ENCODE assay signal across 11 mouse cellular contexts in the genomic region with DNA sequence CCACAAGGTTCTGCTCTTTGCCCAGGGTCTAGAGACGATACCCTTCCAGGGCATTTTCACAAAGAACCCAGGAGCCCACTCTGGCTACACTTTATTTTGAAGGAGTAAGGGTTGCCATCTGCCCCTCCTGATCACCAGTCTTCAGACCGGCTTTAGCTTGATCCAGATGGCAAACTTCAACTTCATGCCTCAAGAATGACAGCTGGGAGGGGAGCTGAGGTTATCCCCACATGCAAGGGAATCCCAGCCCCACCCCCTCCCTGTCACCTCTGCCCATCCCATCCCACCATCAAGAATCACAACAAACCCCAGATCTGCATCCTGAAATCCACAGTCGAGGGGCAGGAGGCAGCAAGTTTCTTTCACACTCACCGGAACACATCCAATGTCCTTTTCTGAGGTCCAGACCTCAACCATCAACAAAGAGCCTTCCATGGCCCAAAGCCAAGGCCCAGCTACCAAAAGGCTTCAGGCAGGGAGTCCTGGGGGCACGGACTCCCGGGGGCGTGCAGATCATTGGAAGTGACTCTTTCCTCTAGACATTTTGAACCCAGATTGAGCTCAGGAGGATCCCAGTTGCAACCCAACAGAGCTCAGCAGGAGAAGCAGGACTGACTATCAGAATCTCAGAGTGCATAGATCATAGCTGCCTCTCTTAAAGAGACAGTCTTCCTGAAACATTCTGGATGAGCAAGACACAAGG. TPM values are rescaled to one million over a fixed set of nuclear protein-coding genes. Genes with fewer than 3 reads are reported as not detected.
DNase-seq lines count a peak whose midpoint lies in the region; TF ChIP-seq lines count a peak whose summit lies in the region.
"Had no signal": no experiment of that assay in that cellular context is flagged by ENCODE, and none has a peak within 500 bp of the region (broad histone marks: within the 10 kb centered on the region; RNA-seq: fewer than 3 reads in every experiment).

No protein-coding gene starts in this region.

- H3K36me3 ChIP-seq in kidney, adult 2 months (ENCODE audit: control insufficient read depth, insufficient read depth, low read length) = no peaks in the 10 kb centered on the region
- H3K36me3 ChIP-seq in embryonic facial prominence, embryonic 10.5 days (replicated peaks) = 0 out of 2 replicates have a peak, but pooled peaks cover 9% of the 10 kb centered on the region
- H3K36me3 ChIP-seq: hindbrain, embryonic 13.5 days; limb, embryonic 15.5 days had no signal

- no peak overlapping the region for H3K27ac ChIP-seq in kidney, adult 2 months (ENCODE audit: insufficient read depth, low read depth, low read length)
- H3K27ac ChIP-seq in cerebellum, adult 2 months (ENCODE audit: insufficient read depth, low read length) = peak overlapping the region; percentile 91
- H3K27ac ChIP-seq in embryonic facial prominence, embryonic 10.5 days (replicated peaks) = no peak overlapping the region
- H3K27ac ChIP-seq: hindbrain, embryonic 13.5 days; limb, embryonic 15.5 days; macrophage had no signal

- WGBS in kidney, adult 2 months = 64% methylated on average over 7 of the region's 7 CpGs
- WGBS in cerebellum, adult 2 months = 7% methylated on average over 7 of the region's 7 CpGs
- WGBS in embryonic facial prominence, embryonic 10.5 days = 77% methylated on average over 7 of the region's 7 CpGs

- H3K27me3 ChIP-seq in kidney, adult 2 months (replicated peaks; ENCODE audit: control insufficient read depth, insufficient read depth, low read length) = no peaks in the 10 kb centered on the region
- no peaks in the 10 kb centered on the region for H3K27me3 ChIP-seq in cerebellum, adult 2 months (ENCODE audit: control insufficient read depth, insufficient read depth, low read length)
- no peaks in the 10 kb centered on the region for H3K27me3 ChIP-seq in embryonic facial prominence, embryonic 10.5 days (replicated peaks; ENCODE audit: low read depth, poor library complexity, severe bottlenecking)
- H3K27me3 ChIP-seq: hindbrain, embryonic 13.5 days; limb, embryonic 15.5 days had no signal

- TF ChIP-seq CTCF in kidney, adult 2 months (conservative IDR thresholded peaks at IDR 0.05; ENCODE audit: insufficient read depth, insufficient read length, low read depth, low read length) = no peak
- no peak for TF ChIP-seq CTCF in cerebellum, adult 2 months (IDR thresholded peaks at IDR 0.05; ENCODE audit: borderline replicate concordance, insufficient read depth, low read depth, low read length)

- H3K9me3 ChIP-seq in embryonic facial prominence, embryonic 10.5 days = 0 out of 2 replicates have a peak, but pooled peaks cover 4% of the 10 kb centered on the region
- H3K9me3 ChIP-seq: hindbrain, embryonic 13.5 days; limb, embryonic 15.5 days had no signal

- peak; percentile 34 for DNase-seq in kidney, adult 2 months
- DNase-seq in kidney, adult 9 months = no peak
- peak; percentile 85 for DNase-seq in brain, adult 2 months (ENCODE audit: low read depth, low spot score)
- peak; percentile 88 to 91 for DNase-seq in cerebellum, adult 2 months
- DNase-seq in kidney, postnatal 14 days = peak; percentile 41
- DNase-seq in thymus, postnatal 4 days = no peak
- DNase-seq in embryonic facial prominence, embryonic 10.5 days (ENCODE audit: low spot score) = no peak
- no peak for DNase-seq in right cerebral cortex, postnatal 25 days

- TF ChIP-seq POLR2A in kidney, adult 2 months (IDR thresholded peaks at IDR 0.05; ENCODE audit: low read depth, low read length) = no peak
- TF ChIP-seq POLR2A in cerebellum, adult 2 months (IDR thresholded peaks at IDR 0.05; ENCODE audit: borderline replicate concordance, insufficient read depth, low read length) = 0 out of 2 replicates have a peak, but pooled peaks have one; percentile 14

- no peak overlapping the region for H3K4me3 ChIP-seq in kidney, adult 2 months (ENCODE audit: insufficient read depth, low read depth, low read length)
- H3K4me3 ChIP-seq in cerebellum, adult 2 months (replicated peaks; ENCODE audit: insufficient read depth, low read depth, low read length) = peak overlapping the region; percentile 28
- no peak overlapping the region for H3K4me3 ChIP-seq in embryonic facial prominence, embryonic 10.5 days
- H3K4me3 ChIP-seq: hindbrain, embryonic 13.5 days; limb, embryonic 15.5 days had no signal

- peaks cover 3% of the 10 kb centered on the region for H3K4me1 ChIP-seq in kidney, adult 2 months (ENCODE audit: control insufficient read depth, insufficient read depth, low read length)
- H3K4me1 ChIP-seq in cerebellum, adult 2 months (ENCODE audit: control insufficient read depth, insufficient read depth, low read length) = peaks cover 47% of the 10 kb centered on the region
- H3K4me1 ChIP-seq in embryonic facial prominence, embryonic 10.5 days = peaks cover 11% of the 10 kb centered on the region

RNA-seq across cellular contexts. Expression of gene Daam2, which starts 35.5 kb away (rescaled TPM):
- 13.2 and 13.5 TPM in 2 replicates for polyA plus RNA-seq in kidney, adult 2 months (2012; rRNA removed)
- polyA plus RNA-seq in cerebellum, adult 2 months (2012; rRNA removed) = 54.4 TPM in 2 replicates
- 4.8 and 6.1 TPM in 2 replicates for polyA plus RNA-seq in embryonic facial prominence, embryonic 10.5 days (2016; fragmentation: Nextera tagmentation; extraction: Ambion mirVana)

Comparison
In these comparisons a context has a peak if more than half of its experiments do, and no peak if none do; other contexts are left out.
1. DNase-seq: peak in kidney, adult 2 months (single experiment), brain, adult 2 months (single experiment), cerebellum, adult 2 months (2 of 2) and kidney, postnatal 14 days (single experiment); none in kidney, adult 9 months (single experiment), thymus, postnatal 4 days (single experiment), embryonic facial prominence, embryonic 10.5 days (single experiment) and right cerebral cortex, postnatal 25 days (single experiment).